Comparison of ENCODE assay signal across 25 mouse cellular contexts in the genomic region with DNA sequence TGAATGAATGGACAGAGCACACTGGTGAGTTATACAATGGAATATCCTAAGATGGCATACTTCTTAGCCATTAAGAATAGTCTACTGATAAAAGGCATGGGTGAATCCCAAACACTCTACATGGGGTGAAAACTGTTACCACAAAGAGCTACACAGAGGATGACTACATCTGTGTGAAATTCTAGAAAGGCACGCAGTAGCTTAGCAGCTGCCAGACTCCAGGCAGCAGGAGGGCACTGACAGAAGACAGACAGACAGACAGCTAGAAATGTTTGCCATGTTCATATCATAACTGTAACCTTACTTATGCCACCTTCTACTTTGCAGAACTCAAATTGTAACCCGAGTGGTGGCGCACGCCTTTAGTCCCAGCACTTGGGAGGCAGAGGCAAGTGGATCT. TPM values are rescaled to one million over a fixed set of nuclear protein-coding genes. Genes with fewer than 3 reads are reported as not detected.
DNase-seq lines count a peak whose midpoint lies in the region; ATAC-seq and TF ChIP-seq lines count a peak whose summit lies in the region.
"Had no signal": no experiment of that assay in that cellular context is flagged by ENCODE, and none has a peak within 500 bp of the region (broad histone marks: within the 10 kb centered on the region; RNA-seq: fewer than 3 reads in every experiment).

No protein-coding gene starts in this region.

- H3K27me3 ChIP-seq in heart, postnatal 0 days (ENCODE audit: control insufficient read depth, insufficient read depth, low read length), result no peaks in the 10 kb centered on the region
- H3K27me3 ChIP-seq in C2C12 (ENCODE audit: control insufficient read depth, insufficient read depth, insufficient read length), result no peaks in the 10 kb centered on the region
- no peaks in the 10 kb centered on the region for H3K27me3 ChIP-seq in liver, embryonic 14.5 days (ENCODE audit: control insufficient read depth, insufficient read depth, low read length)
- no peaks in the 10 kb centered on the region for H3K27me3 ChIP-seq in liver, postnatal 0 days (ENCODE audit: insufficient read depth, low read length)
- peaks cover 22% of the 10 kb centered on the region; the same call in 1 of the 2 replicates for H3K27me3 ChIP-seq in forebrain, embryonic 10.5 days (ENCODE audit: poor library complexity, severe bottlenecking)
- H3K27me3 ChIP-seq: hindbrain, embryonic 13.5 days had no signal

- no peaks in the 10 kb centered on the region for H3K9me3 ChIP-seq in heart, postnatal 0 days (replicated peaks; ENCODE audit: control insufficient read depth, low read length)
- no peaks in the 10 kb centered on the region for H3K9me3 ChIP-seq in liver, embryonic 14.5 days (ENCODE audit: control insufficient read depth, low read length)
- no peaks in the 10 kb centered on the region for H3K9me3 ChIP-seq in liver, postnatal 0 days (ENCODE audit: low read length)
- H3K9me3 ChIP-seq in forebrain, embryonic 10.5 days, result no peaks in the 10 kb centered on the region
- H3K9me3 ChIP-seq: hindbrain, embryonic 10.5 days; hindbrain, embryonic 13.5 days had no signal

- peaks cover 15% of the 10 kb centered on the region for H3K4me1 ChIP-seq in heart, postnatal 0 days (ENCODE audit: control insufficient read depth, insufficient read depth)
- peaks cover 11 to 25% of the 10 kb centered on the region in 2 experiments for H3K4me1 ChIP-seq in liver, embryonic 14.5 days (replicated peaks; ENCODE audit: control insufficient read depth in 2 of 2, insufficient read depth in 2 of 2, low read length in 1 of 2)
- H3K4me1 ChIP-seq in liver, postnatal 0 days (ENCODE audit: insufficient read depth), result peaks cover 16% of the 10 kb centered on the region
- peaks cover 22% of the 10 kb centered on the region for H3K4me1 ChIP-seq in forebrain, embryonic 10.5 days

- H3K9ac ChIP-seq in heart, postnatal 0 days (replicated peaks; ENCODE audit: low read depth, low read length), result 0 out of 2 replicates have a peak overlapping the region, but pooled peaks have one; percentile 8
- no peak overlapping the region for H3K9ac ChIP-seq in liver, embryonic 14.5 days (replicated peaks)
- H3K9ac ChIP-seq in liver, postnatal 0 days (replicated peaks), result no peak overlapping the region
- H3K9ac ChIP-seq: forebrain, postnatal 0 days; hindbrain, embryonic 13.5 days had no signal

- peaks cover 29% of the 10 kb centered on the region for H3K79me2 ChIP-seq in C2C12 (ENCODE audit: control insufficient read depth, insufficient read depth)

- H3K4me2 ChIP-seq in heart, postnatal 0 days (ENCODE audit: low read depth, low read length), result no peak overlapping the region
- no peak overlapping the region for H3K4me2 ChIP-seq in liver, embryonic 14.5 days (ENCODE audit: low read depth)
- no peak overlapping the region for H3K4me2 ChIP-seq in liver, postnatal 0 days (ENCODE audit: low read depth, low read length)
- H3K4me2 ChIP-seq: heart, embryonic 11.5 days; hindbrain, embryonic 13.5 days had no signal

- no peak for DNase-seq in heart, postnatal 0 days (ENCODE audit: low spot score)
- DNase-seq in heart, adult 9 months (ENCODE audit: low spot score in 2 of 2), result no peak
- DNase-seq in liver, embryonic 14.5 days (ENCODE audit: low read depth in 3 of 3, low spot score in 3 of 3), result no peak
- DNase-seq in liver, postnatal 0 days, result no peak
- no peak for DNase-seq in forebrain, embryonic 10.5 days (ENCODE audit: extremely low spot score, low spot score)
- no peak for DNase-seq in layer of hippocampus, postnatal 10 days (ENCODE audit: low spot score in 2 of 2)
- DNase-seq: adrenal gland, adult 8-10 months; adrenal gland, postnatal 25 days; B cell, adult 2 months; cerebellum, adult 11-12 months; cerebellum, adult 8-10 months; cerebellum, postnatal 14 days; forebrain, postnatal 0 days; gastrocnemius, postnatal 36 days; heart, adult 2 months; heart, postnatal 10 days; heart, postnatal 36 days had no signal

- no peak overlapping the region for H3ac ChIP-seq in C2C12 (ENCODE audit: control insufficient read depth, insufficient read length, low read depth)

- no peak for TF ChIP-seq EP300 in heart, postnatal 0 days (IDR thresholded peaks at IDR 0.05; ENCODE audit: low read depth)
- no peak for TF ChIP-seq EP300 in liver, embryonic 14.5 days (IDR thresholded peaks at IDR 0.05; ENCODE audit: low read depth)
- TF ChIP-seq EP300 in liver, postnatal 0 days (IDR thresholded peaks at IDR 0.05; ENCODE audit: low read depth), result no peak

- H3K79me3 ChIP-seq in C2C12 (ENCODE audit: low read depth), result no peaks in the 10 kb centered on the region

- WGBS in heart, postnatal 0 days, result 89% methylated on average over 4 of the region's 4 CpGs
- WGBS in liver, embryonic 14.5 days (ENCODE audit: insufficient replicate concordance), result 88% methylated on average over 4 of the region's 4 CpGs
- WGBS in liver, postnatal 0 days (ENCODE audit: insufficient replicate concordance), result 85% methylated on average over 4 of the region's 4 CpGs
- WGBS in forebrain, embryonic 10.5 days, result 92% methylated on average over 4 of the region's 4 CpGs

- no peak overlapping the region for H3K27ac ChIP-seq in heart, postnatal 0 days (ENCODE audit: low read depth)
- H3K27ac ChIP-seq in liver, embryonic 14.5 days, result peak overlapping the region; percentile 8; the same call in 1 of the 2 replicates
- 0 out of 2 replicates have a peak overlapping the region, but pooled peaks have one; percentile 6 for H3K27ac ChIP-seq in liver, postnatal 0 days (ENCODE audit: low read depth)
- no peak overlapping the region for H3K27ac ChIP-seq in forebrain, embryonic 10.5 days
- H3K27ac ChIP-seq: heart, adult 2 months; hindbrain, embryonic 10.5 days; hindbrain, embryonic 13.5 days had no signal

- H3K4me3 ChIP-seq in heart, postnatal 0 days (ENCODE audit: low read depth, low read length), result no peak overlapping the region
- H3K4me3 ChIP-seq in C2C12 (ENCODE audit: insufficient read depth, poor library complexity, severe bottlenecking), result no peak overlapping the region
- no peak overlapping the region for H3K4me3 ChIP-seq in liver, embryonic 14.5 days (ENCODE audit: insufficient read depth in 1 of 2, low read depth in 2 of 2, low read length in 2 of 2)
- no peak overlapping the region for H3K4me3 ChIP-seq in liver, postnatal 0 days (ENCODE audit: low read depth, low read length)
- H3K4me3 ChIP-seq in forebrain, embryonic 10.5 days, result no peak overlapping the region
- H3K4me3 ChIP-seq: heart, adult 2 months; hindbrain, embryonic 10.5 days; hindbrain, embryonic 13.5 days had no signal

- no peaks in the 10 kb centered on the region for H3K36me3 ChIP-seq in heart, postnatal 0 days (replicated peaks; ENCODE audit: control insufficient read depth, insufficient read depth, low read length)
- H3K36me3 ChIP-seq in C2C12 (ENCODE audit: control insufficient read depth, insufficient read depth), result no peaks in the 10 kb centered on the region
- peaks cover 21% of the 10 kb centered on the region for H3K36me3 ChIP-seq in liver, embryonic 14.5 days (replicated peaks; ENCODE audit: control insufficient read depth, insufficient read depth, low read depth)
- H3K36me3 ChIP-seq in liver, postnatal 0 days (replicated peaks; ENCODE audit: insufficient read depth, low read length), result peaks cover 15% of the 10 kb centered on the region
- no peaks in the 10 kb centered on the region for H3K36me3 ChIP-seq in forebrain, embryonic 10.5 days (replicated peaks)
- H3K36me3 ChIP-seq: hindbrain, embryonic 10.5 days; hindbrain, embryonic 13.5 days had no signal

- TF ChIP-seq CTCF in heart, postnatal 0 days (IDR thresholded peaks at IDR 0.05; ENCODE audit: low read depth), result no peak
- TF ChIP-seq CTCF in C2C12 (IDR thresholded peaks at IDR 0.05; ENCODE audit: control insufficient read depth, insufficient read depth, insufficient read length), result no peak
- TF ChIP-seq CTCF in liver, embryonic 14.5 days (IDR thresholded peaks at IDR 0.05; ENCODE audit: low read depth), result no peak
- TF ChIP-seq CTCF in liver, postnatal 0 days (IDR thresholded peaks at IDR 0.05; ENCODE audit: low read depth), result no peak

- ATAC-seq in heart, postnatal 0 days (ENCODE audit: insufficient read depth, low read depth), result no peak
- ATAC-seq in liver, embryonic 14.5 days (ENCODE audit: insufficient read depth), result no peak
- no peak for ATAC-seq in liver, postnatal 0 days
- ATAC-seq: activated CD4-positive, CD25-positive, alpha-beta regulatory T cell, adult 4 months; CD4-positive, CD25-positive, alpha-beta regulatory T cell, adult 4 months; forebrain, embryonic 14.5 days; forebrain, postnatal 0 days; hindbrain, embryonic 16.5 days had no signal

TF ChIP-seq in C2C12, 6 proteins besides CTCF, POLR2A, EP300 and RAD21:
- TF ChIP-seq MYOD1 (IDR thresholded peaks at IDR 0.05; ENCODE audit: control insufficient read depth, insufficient read length, low read depth) (peak; percentile 32), MAX (IDR thresholded peaks at IDR 0.05) (no peak)

RNA-seq across cellular contexts. Expression of a gene that starts 39.0 kb away (rescaled TPM):
- 51.9 and 70.8 TPM in 2 replicates for total RNA-seq in heart, postnatal 0 days (2014; rRNA removed; ENCODE audit: low replicate concordance)
- 5.4 and 6.5 TPM in 2 replicates for polyA plus RNA-seq in heart, postnatal 0 days (2015; fragmentation: Nextera tagmentation; extraction: Ambion mirVana)
- polyA plus RNA-seq in C2C12 (2012; fragmentation: generic; extraction: Trizol), result 4.8 TPM
- polyA plus RNA-seq in liver, embryonic 14.5 days (2012; rRNA removed), result 15.6 and 15.9 TPM in 2 replicates
- 17.6 and 19.3 TPM in 2 replicates for polyA plus RNA-seq in liver, embryonic 14.5 days (2014; fragmentation: Nextera tagmentation; extraction: Ambion mirVana)
- 8.4 and 9.4 TPM in 2 replicates for polyA plus RNA-seq in liver, postnatal 0 days (2015; fragmentation: Nextera tagmentation; extraction: Ambion mirVana)
- 2.1 and 2.3 TPM in 2 replicates for polyA plus RNA-seq in forebrain, embryonic 10.5 days (2016; fragmentation: Nextera tagmentation; extraction: Ambion mirVana)
- 10 to 100 TPM; 31.0 to 32.2 TPM for total RNA-seq in layer of hippocampus, postnatal 10 days (2021)

Comparison
In these comparisons a context has a peak if more than half of its experiments do, and no peak if none do; other contexts are left out.
1. H3K27ac ChIP-seq: peak in liver, embryonic 14.5 days (single experiment) and liver, postnatal 0 days (single experiment); none in heart, postnatal 0 days (single experiment) and forebrain, embryonic 10.5 days (single experiment).